Mouse (Mus musculus) cerebellum, adult 2 months (tissue): Measurements from ENCODE around the gene Fam83d.

Experiments
- CTCF ChIP-seq: fragments of 200-500 bp; IDR thresholded peaks from 2 replicates; pipeline ENCODE4 v1.5.1; 2011; ENCODE audit warnings: low read depth, mild to moderate bottlenecking, control low read depth, low read length, moderate library complexity, borderline replicate concordance; ENCODE audit not compliant: insufficient read depth
- POLR2A ChIP-seq: fragments of 200-500 bp; IDR thresholded peaks from 2 replicates; pipeline ENCODE4 v1.6.1; 2011; ENCODE audit warnings: low read length, control low read depth, borderline replicate concordance; ENCODE audit not compliant: insufficient read depth

DNA sequence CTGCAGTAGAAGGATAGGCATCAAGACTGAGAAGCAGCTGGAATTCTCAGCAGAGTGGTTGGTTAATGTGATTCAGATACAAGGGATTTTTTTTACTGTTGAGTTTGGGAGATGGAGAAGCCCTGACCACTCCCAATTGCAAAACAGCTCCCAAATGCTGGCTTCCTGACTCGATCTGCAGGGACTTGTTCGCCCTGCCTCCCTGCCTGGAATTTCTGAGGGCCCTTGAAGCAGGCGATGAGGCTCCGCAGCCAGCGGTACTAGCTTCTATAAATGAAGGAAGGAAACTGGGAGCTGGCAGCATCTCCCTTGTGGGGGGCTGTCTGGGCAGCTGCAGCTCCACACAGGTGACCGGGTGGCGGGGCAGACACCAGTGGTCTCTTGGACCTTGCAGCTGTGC, 10.5 kb downstream of the Fam83d start:
- no peak for TF ChIP-seq CTCF
- no peak for TF ChIP-seq POLR2A
